Mouse (Mus musculus) embryonic facial prominence, embryonic 14.5 days (tissue): ENCODE data around the gene Rasal3. TPM values are rescaled to one million over a fixed set of nuclear protein-coding genes. Genes with fewer than 3 reads are reported as not detected.

ENCODE experiments used
- ATAC-seq: fragments of 200-750 bp; cut with Nextera tagmentation; 2 replicates; pipeline ENCODE4 v1.8.0; 2017; ENCODE audit warnings: low read depth, moderate number of reproducible peaks, moderate TSS enrichment
- DNase-seq: peaks from one replicate; pipeline ENCODE4 v3.0.0-alpha.2; 2015; ENCODE audit warnings: low spot score
- H3K27ac ChIP-seq: fragments of 300-500 bp; sonication (generic); replicated peaks from 2 replicates; pipeline ENCODE4 v1.5.1; 2014; ENCODE audit warnings: low read depth, mild to moderate bottlenecking, low read length, moderate library complexity
- H3K27me3 ChIP-seq: fragments of 300-500 bp; sonication (generic); replicated peaks from 2 replicates; pipeline ENCODE4 v1.6.1; 2014; ENCODE audit warnings: low read length; ENCODE audit not compliant: control insufficient read depth, insufficient read depth
- H3K36me3 ChIP-seq: fragments of 300-500 bp; sonication (generic); 2 replicates; pipeline ENCODE4 v1.6.1; 2014; ENCODE audit warnings: low read length, mixed read lengths; ENCODE audit not compliant: control insufficient read depth, insufficient read depth
- H3K4me1 ChIP-seq: fragments of 300-500 bp; sonication (generic); 2 replicates; pipeline ENCODE4 v1.6.1; 2014; ENCODE audit warnings: antibody characterized with exemption, low read length; ENCODE audit not compliant: control insufficient read depth, insufficient read depth
- H3K4me2 ChIP-seq: fragments of 300-500 bp; sonication (generic); 2 replicates; pipeline ENCODE4 v1.6.1; 2014; ENCODE audit warnings: low read depth, mild to moderate bottlenecking, low read length, moderate library complexity, mixed read lengths
- H3K4me3 ChIP-seq: fragments of 300-500 bp; sonication (generic); 2 replicates; pipeline ENCODE4 v1.5.1; 2014; ENCODE audit warnings: low read depth, mild to moderate bottlenecking, low read length
- H3K9ac ChIP-seq: fragments of 300-500 bp; sonication (generic); 2 replicates; pipeline ENCODE4 v1.6.1; 2014; ENCODE audit warnings: low read depth, mild to moderate bottlenecking, low read length, moderate library complexity, mixed read lengths
- H3K9me3 ChIP-seq: fragments of 300-500 bp; sonication (generic); 2 replicates; pipeline ENCODE4 v1.6.1; 2016; ENCODE audit warnings: low read length; ENCODE audit not compliant: control insufficient read depth
- WGBS: fragments of 180-500 bp; shearing (Covaris S2); extraction: QIAGEN DNeasy Blood & Tissue Kit; methylation state at CpG from one replicate; pipeline ENCODE4 v1.1.7; 2014; 5-methylcytosine and 5-hydroxymethylcytosine counted together
- polyA plus RNA-seq: library from polyadenylated mRNA; unstranded; fragments of >200 nt; fragmentation: Nextera tagmentation; extraction: Ambion mirVana; gene quantifications from 2 replicates; pipeline ENCODE4 v1.2.1, GENCODE M21; 2014

The Rasal3 gene
- polyA plus RNA-seq, result 2.2 and 2.4 TPM in 2 replicates

GRCm38 (mm10) chr17:32403417-32403816 lies at the start of gene Rasal3:
Gene Rasal3, minus strand, starts transcription at chr17:32403583.
- no peak within 1 kb of the TSS for H3K4me2 ChIP-seq
- no peak within 1 kb of the TSS for H3K4me3 ChIP-seq
- H3K27me3 ChIP-seq, result peaks cover 11% of the 10 kb centered on the region
- no peak within 1 kb of the TSS for H3K9ac ChIP-seq
- WGBS, result 75% methylated on average over 8 of the region's 8 CpGs
- DNase-seq (no peak), ATAC-seq (no peak)
- H3K9me3 ChIP-seq, result no peaks in the 10 kb centered on the region
- no peaks in the 10 kb centered on the region for H3K4me1 ChIP-seq
- H3K36me3 ChIP-seq, result no peaks in the 10 kb centered on the region
- H3K27ac ChIP-seq, result no peak within 1 kb of the TSS

GRCm38 (mm10) chr17:32452482-32452881 lies 49.1 kb upstream of the Rasal3 start, which contains the start of gene Cyp4f39:
Gene Cyp4f39, plus strand, starts transcription at chr17:32452723.
- Histone ChIP-seq H3K9ac (no peak within 1 kb of the TSS), H3K27me3 (peaks cover 8% of the 10 kb centered on the region), H3K4me3 (peak within 1 kb of the TSS; percentile 30), H3K9me3 (0 out of 2 replicates have a peak, but pooled peaks cover 5% of the 10 kb centered on the region), H3K4me2 (peak within 1 kb of the TSS; percentile 62), H3K27ac (no peak within 1 kb of the TSS), H3K4me1 (no peaks in the 10 kb centered on the region), H3K36me3 (no peaks in the 10 kb centered on the region)
- ATAC-seq (peak; percentile 57; the same call in 1 of the 2 replicates), DNase-seq (peak; percentile 68)
- 2% methylated on average over 17 of the region's 19 CpGs for WGBS

DNA sequence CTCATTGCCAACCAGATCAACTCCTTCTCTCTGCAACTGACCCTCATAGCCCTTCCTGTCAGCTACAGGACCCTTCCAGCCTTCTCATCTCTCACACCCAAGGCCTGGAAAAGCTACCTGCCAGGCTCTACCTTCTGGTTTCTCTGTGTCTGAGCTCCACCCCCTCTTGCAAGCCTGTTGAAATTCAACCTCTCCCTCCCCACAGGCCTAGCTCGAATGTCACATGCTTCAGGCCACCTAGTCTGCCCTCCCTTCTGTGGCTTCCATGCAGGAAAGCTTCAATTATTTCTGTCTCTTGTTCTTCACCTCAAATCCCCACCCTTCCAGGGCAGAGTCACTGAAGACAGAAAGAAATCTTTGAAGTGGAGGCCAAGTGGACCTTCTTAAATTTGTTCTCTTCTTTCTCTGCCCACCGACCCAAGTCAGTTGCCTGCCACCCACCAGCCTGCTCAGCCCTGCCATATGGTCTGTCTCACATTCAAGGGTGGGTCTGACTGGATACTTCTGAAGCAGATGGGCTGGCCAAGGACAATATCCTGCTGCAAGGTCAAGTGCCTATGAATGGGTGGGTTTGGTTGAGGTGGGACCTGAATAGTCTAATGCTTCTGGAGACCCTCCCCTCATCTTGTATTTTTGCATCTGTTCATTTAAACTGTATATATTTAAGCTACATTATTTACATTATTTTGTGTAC lies 47.6 kb upstream of the Rasal3 start:
- Histone ChIP-seq H3K4me1 (no peaks in the 10 kb centered on the region), H3K27me3 (peaks cover 8% of the 10 kb centered on the region), H3K27ac (no peak overlapping the region), H3K9me3 (0 out of 2 replicates have a peak, but pooled peaks cover 9% of the 10 kb centered on the region), H3K4me2 (no peak overlapping the region), H3K4me3 (no peak overlapping the region), H3K9ac (no peak overlapping the region), H3K36me3 (no peaks in the 10 kb centered on the region)
- ATAC-seq, result peak; percentile 33; the same call in 1 of the 2 replicates
- 28% methylated on average over 2 of the region's 2 CpGs for WGBS
- peak; percentile 21 for DNase-seq

GRCm38 (mm10) chr17:32449042-32449441 lies 45.7 kb upstream of the Rasal3 start:
- Histone ChIP-seq H3K4me3 (no peak overlapping the region), H3K4me2 (no peak overlapping the region), H3K27me3 (peaks cover 8% of the 10 kb centered on the region), H3K27ac (no peak overlapping the region), H3K36me3 (no peaks in the 10 kb centered on the region), H3K9ac (no peak overlapping the region), H3K4me1 (no peaks in the 10 kb centered on the region), H3K9me3 (0 out of 2 replicates have a peak, but pooled peaks cover 9% of the 10 kb centered on the region)
- no peak for DNase-seq
- WGBS, result 88% methylated on average over 1 of the region's 1 CpGs
- no peak for ATAC-seq

GRCm38 (mm10) chr17:32447195-32447594 lies 43.8 kb upstream of the Rasal3 start:
- H3K4me3 ChIP-seq, result no peak overlapping the region
- no peaks in the 10 kb centered on the region; the same call in 1 of the 2 replicates for H3K27me3 ChIP-seq
- ATAC-seq, result no peak
- 0 out of 2 replicates have a peak, but pooled peaks cover 9% of the 10 kb centered on the region for H3K9me3 ChIP-seq
- H3K4me1 ChIP-seq, result no peaks in the 10 kb centered on the region
- H3K27ac ChIP-seq, result no peak overlapping the region
- no peaks in the 10 kb centered on the region for H3K36me3 ChIP-seq
- no peak overlapping the region for H3K4me2 ChIP-seq
- no peak overlapping the region for H3K9ac ChIP-seq
- no peak for DNase-seq

GRCm38 (mm10) chr17:32445016-32445415 lies 41.6 kb upstream of the Rasal3 start:
- H3K9ac ChIP-seq, result no peak overlapping the region
- H3K4me1 ChIP-seq, result no peaks in the 10 kb centered on the region
- H3K4me3 ChIP-seq, result no peak overlapping the region
- WGBS, result 69% methylated on average over 5 of the region's 5 CpGs
- DNase-seq (peak; percentile 11), ATAC-seq (no peak)
- no peaks in the 10 kb centered on the region for H3K27me3 ChIP-seq
- H3K36me3 ChIP-seq, result no peaks in the 10 kb centered on the region
- 0 out of 2 replicates have a peak, but pooled peaks cover 9% of the 10 kb centered on the region for H3K9me3 ChIP-seq
- no peak overlapping the region for H3K4me2 ChIP-seq
- no peak overlapping the region for H3K27ac ChIP-seq

GRCm38 (mm10) chr17:32443245-32443644 lies 39.9 kb upstream of the Rasal3 start:
- Histone ChIP-seq H3K4me3 (no peak overlapping the region), H3K4me1 (no peaks in the 10 kb centered on the region), H3K36me3 (no peaks in the 10 kb centered on the region), H3K4me2 (no peak overlapping the region), H3K9me3 (0 out of 2 replicates have a peak, but pooled peaks cover 4% of the 10 kb centered on the region), H3K9ac (no peak overlapping the region), H3K27ac (no peak overlapping the region), H3K27me3 (no peaks in the 10 kb centered on the region)
- DNase-seq (no peak), ATAC-seq (no peak)
- 80% methylated on average over 6 of the region's 6 CpGs for WGBS

DNA sequence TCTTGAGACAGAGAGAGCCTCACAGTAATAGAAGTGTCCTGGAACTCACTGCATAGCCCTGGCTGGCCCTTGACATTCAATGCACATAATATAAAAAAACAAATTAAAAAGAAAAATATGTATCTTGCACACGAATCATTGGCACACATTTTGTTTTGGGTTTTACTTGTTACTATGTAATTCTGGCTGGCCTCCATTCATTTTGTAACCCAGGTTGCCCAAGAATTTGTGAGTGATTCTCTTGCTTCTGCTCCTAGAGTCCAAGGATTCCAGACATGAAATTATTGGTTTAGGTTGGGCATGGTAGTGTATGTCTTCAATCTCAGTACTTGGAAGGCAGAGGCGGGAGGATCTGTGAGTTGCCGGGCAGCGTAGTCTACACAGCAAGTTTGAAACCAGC lies 33.7 kb upstream of the Rasal3 start:
- Histone ChIP-seq H3K9ac (no peak overlapping the region), H3K36me3 (no peaks in the 10 kb centered on the region), H3K27me3 (no peaks in the 10 kb centered on the region), H3K9me3 (no peaks in the 10 kb centered on the region), H3K27ac (no peak overlapping the region), H3K4me3 (no peak overlapping the region), H3K4me1 (no peaks in the 10 kb centered on the region), H3K4me2 (no peak overlapping the region)
- ATAC-seq (no peak), DNase-seq (no peak)
- 94% methylated on average over 4 of the region's 4 CpGs for WGBS

- Histone ChIP-seq H3K9me3 (no peaks in the 10 kb centered on the region), H3K36me3 (no peaks in the 10 kb centered on the region), H3K27ac (no peak overlapping the region), H3K9ac (0 out of 2 replicates have a peak overlapping the region, but pooled peaks have one; percentile 10), H3K4me1 (no peaks in the 10 kb centered on the region), H3K4me3 (no peak overlapping the region), H3K27me3 (no peaks in the 10 kb centered on the region), H3K4me2 (no peak overlapping the region)
- no peak for ATAC-seq
- DNase-seq, result no peak
- 56% methylated on average over 5 of the region's 5 CpGs for WGBS
Observed at GRCm38 (mm10) chr17:32435151-32435550, 31.8 kb upstream of the Rasal3 start.
